Mouse (Mus musculus) bone marrow macrophage, adult 2 months (primary cell): ENCODE measurements around the gene Asic2. TPM values are rescaled to one million over a fixed set of nuclear protein-coding genes. Genes with fewer than 3 reads are reported as not detected.

ENCODE experiments used
- H3K27ac ChIP-seq: 2 replicates; pipeline ENCODE4 v1.5.1; 2012; ENCODE audit warnings: low read depth, low read length; ENCODE audit not compliant: insufficient read depth
- H3K4me1 ChIP-seq: 2 replicates; pipeline ENCODE4 v1.6.1; 2012; ENCODE audit warnings: low read length; ENCODE audit not compliant: control insufficient read depth, insufficient read depth
- H3K4me3 ChIP-seq: 2 replicates; pipeline ENCODE4 v1.5.1; 2012; ENCODE audit warnings: mild to moderate bottlenecking, low read length, moderate library complexity; ENCODE audit not compliant: insufficient read depth
- CTCF ChIP-seq: IDR thresholded peaks from 2 replicates; pipeline ENCODE4 v1.5.1; 2012; ENCODE audit warnings: low read depth, mild to moderate bottlenecking, low read length, moderate library complexity
- POLR2A ChIP-seq: IDR thresholded peaks from 2 replicates; pipeline ENCODE4 v1.6.1; 2012; ENCODE audit warnings: mild to moderate bottlenecking, low read depth, low read length, borderline replicate concordance
- polyA plus RNA-seq: library from polyadenylated mRNA; stranded (reverse); fragments of >200 nt; gene quantifications from 2 replicates; pipeline ENCODE4 v1.2.4, GENCODE M21; 2012; ENCODE audit not compliant: missing spikeins, insufficient read depth, insufficient read length

Gene Asic2
- polyA plus RNA-seq, 1 experiment, result not detected

GRCm38 (mm10) chr11:81189103-81189502, 779.2 kb downstream of the Asic2 start:
- TF ChIP-seq CTCF (no peak), POLR2A (no peak)
- Histone ChIP-seq H3K4me3 (no peak overlapping the region), H3K27ac (no peak overlapping the region), H3K4me1 (no peaks in the 10 kb centered on the region)

- no peak overlapping the region for H3K27ac ChIP-seq
- TF ChIP-seq POLR2A (no peak), CTCF (no peak)
- H3K4me1 ChIP-seq, result no peaks in the 10 kb centered on the region
- no peak overlapping the region for H3K4me3 ChIP-seq
These were observed 780.4 kb downstream of the Asic2 start for GRCm38 (mm10) chr11:81187851-81188250.

- Histone ChIP-seq H3K4me1 (no peaks in the 10 kb centered on the region), H3K27ac (no peak overlapping the region), H3K4me3 (no peak overlapping the region)
- TF ChIP-seq POLR2A, result no peak
- no peak for TF ChIP-seq CTCF
These were observed 783.5 kb downstream of the Asic2 start for GRCm38 (mm10) chr11:81184721-81185120.

- no peak overlapping the region for H3K4me3 ChIP-seq
- H3K27ac ChIP-seq, result no peak overlapping the region
- H3K4me1 ChIP-seq, result no peaks in the 10 kb centered on the region
- TF ChIP-seq CTCF (no peak), POLR2A (no peak)
These were observed 803.4 kb downstream of the Asic2 start for GRCm38 (mm10) chr11:81164890-81165289.

- no peak overlapping the region for H3K27ac ChIP-seq
- no peaks in the 10 kb centered on the region for H3K4me1 ChIP-seq
- H3K4me3 ChIP-seq, result no peak overlapping the region
- TF ChIP-seq CTCF, result no peak
These were observed 805.2 kb downstream of the Asic2 start for GRCm38 (mm10) chr11:81163056-81163455.

- Histone ChIP-seq H3K4me3 (no peak overlapping the region), H3K27ac (no peak overlapping the region), H3K4me1 (no peaks in the 10 kb centered on the region)
- no peak for TF ChIP-seq POLR2A
These were observed 814.4 kb downstream of the Asic2 start for GRCm38 (mm10) chr11:81153841-81154240.

- Histone ChIP-seq H3K4me1 (no peaks in the 10 kb centered on the region), H3K27ac (no peak overlapping the region), H3K4me3 (no peak overlapping the region)
- TF ChIP-seq CTCF (no peak), POLR2A (no peak)
These were observed 815.0 kb downstream of the Asic2 start for GRCm38 (mm10) chr11:81153161-81153840.

- Histone ChIP-seq H3K27ac (no peak overlapping the region), H3K4me1 (no peaks in the 10 kb centered on the region), H3K4me3 (no peak overlapping the region)
- no peak for TF ChIP-seq CTCF
- no peak for TF ChIP-seq POLR2A
These were observed 815.6 kb downstream of the Asic2 start for GRCm38 (mm10) chr11:81152460-81153160.

- H3K4me1 ChIP-seq, result no peaks in the 10 kb centered on the region
- no peak overlapping the region for H3K27ac ChIP-seq
- TF ChIP-seq POLR2A, result no peak
- no peak for TF ChIP-seq CTCF
- H3K4me3 ChIP-seq, result no peak overlapping the region
These were observed 816.3 kb downstream of the Asic2 start for GRCm38 (mm10) chr11:81152021-81152385.

- no peak for TF ChIP-seq POLR2A
- TF ChIP-seq CTCF, result no peak
- no peak overlapping the region for H3K27ac ChIP-seq
- H3K4me3 ChIP-seq, result no peak overlapping the region
- H3K4me1 ChIP-seq, result no peaks in the 10 kb centered on the region
These were observed 816.8 kb downstream of the Asic2 start for GRCm38 (mm10) chr11:81151286-81152020.
